Mouse (Mus musculus) liver, embryonic 13.5 days (tissue): ENCODE measurements around the gene Hoxa7. TPM values are rescaled to one million over a fixed set of nuclear protein-coding genes. Genes with fewer than 3 reads are reported as not detected.
A peak's percentile ranks its signal among the peaks of the same experiment; 100 is the strongest.

Experiments used
- ATAC-seq: fragments of 200-750 bp; cut with Nextera tagmentation; 2 replicates; pipeline ENCODE4 v1.8.0; 2017; ENCODE audit warnings: low read depth, mild to moderate bottlenecking, moderate number of reproducible peaks, moderate library complexity
- DNase-seq: peaks from one replicate; pipeline ENCODE4 v3.0.0; 2022
- H3K27ac ChIP-seq: fragments of 300-500 bp; sonication (generic); 2 replicates; pipeline ENCODE4 v1.5.1; 2015; ENCODE audit warnings: moderate library complexity, mild to moderate bottlenecking, inconsistent platforms
- H3K27me3 ChIP-seq: fragments of 300-500 bp; sonication (generic); 2 replicates; pipeline ENCODE4 v1.6.1; 2015; ENCODE audit warnings: mild to moderate bottlenecking, inconsistent platforms
- H3K36me3 ChIP-seq: fragments of 300-500 bp; sonication (generic); 2 replicates; pipeline ENCODE4 v1.6.1; 2015; ENCODE audit warnings: mild to moderate bottlenecking, inconsistent platforms
- H3K4me1 ChIP-seq: fragments of 300-500 bp; sonication (generic); replicated peaks from 2 replicates; pipeline ENCODE4 v1.6.1; 2015; ENCODE audit warnings: inconsistent platforms
- H3K4me2 ChIP-seq: fragments of 300-500 bp; sonication (generic); 2 replicates; pipeline ENCODE4 v1.6.1; 2015; ENCODE audit warnings: inconsistent platforms, mild to moderate bottlenecking, moderate library complexity
- H3K4me3 ChIP-seq: fragments of 300-500 bp; sonication (generic); replicated peaks from 2 replicates; pipeline ENCODE4 v1.5.1; 2015; ENCODE audit warnings: mild to moderate bottlenecking, inconsistent platforms
- H3K9ac ChIP-seq: fragments of 300-500 bp; sonication (generic); 2 replicates; pipeline ENCODE4 v1.6.1; 2015; ENCODE audit warnings: mild to moderate bottlenecking, inconsistent platforms
- H3K9me3 ChIP-seq: fragments of 300-500 bp; sonication (generic); replicated peaks from 2 replicates; pipeline ENCODE4 v1.6.1; 2016; ENCODE audit warnings: inconsistent platforms
- WGBS: fragments of 180-500 bp; shearing (Covaris S2); methylation state at CpG from one replicate; pipeline ENCODE4 v1.1.7; 2015; ENCODE audit not compliant: insufficient replicate concordance; 5-methylcytosine and 5-hydroxymethylcytosine counted together
- polyA plus RNA-seq: library from polyadenylated mRNA; unstranded; fragments of >200 nt; fragmentation: Nextera tagmentation; extraction: Ambion mirVana; gene quantifications from 2 replicates; pipeline ENCODE4 v1.2.1, GENCODE M21; 2015

Gene Hoxa7
- polyA plus RNA-seq, 1 experiment from 2014 or later = 0.52 TPM

- H3K27me3 ChIP-seq = peaks cover 98% of the 10 kb centered on the region
- H3K9ac ChIP-seq = no peak overlapping the region
- H3K4me3 ChIP-seq = no peak overlapping the region
- H3K4me1 ChIP-seq = no peaks in the 10 kb centered on the region
- H3K9me3 ChIP-seq = no peaks in the 10 kb centered on the region
- H3K36me3 ChIP-seq = no peaks in the 10 kb centered on the region
- 2% methylated on average over 38 of the region's 38 CpGs for WGBS
- DNase-seq = no peak
- no peak for ATAC-seq
- H3K27ac ChIP-seq = no peak overlapping the region
- H3K4me2 ChIP-seq = no peak overlapping the region
These were observed 7.1 kb upstream of the Hoxa7 start for GRCm38 (mm10) chr6:52228475-52229465.

GRCm38 (mm10) chr6:52227470-52228222 is 6.0 kb upstream of the Hoxa7 start:
- H3K4me1 ChIP-seq = no peaks in the 10 kb centered on the region
- ATAC-seq (no peak), DNase-seq (no peak)
- H3K4me3 ChIP-seq = no peak overlapping the region
- no peak overlapping the region for H3K9ac ChIP-seq
- H3K4me2 ChIP-seq = no peak overlapping the region
- no peaks in the 10 kb centered on the region for H3K36me3 ChIP-seq
- WGBS = 6% methylated on average over 11 of the region's 11 CpGs
- peaks cover 98% of the 10 kb centered on the region for H3K27me3 ChIP-seq
- H3K9me3 ChIP-seq = no peaks in the 10 kb centered on the region
- H3K27ac ChIP-seq = no peak overlapping the region

GRCm38 (mm10) chr6:52226569-52227257 is 5.1 kb upstream of the Hoxa7 start:
- ATAC-seq (no peak), DNase-seq (no peak)
- Histone ChIP-seq H3K4me3 (no peak overlapping the region), H3K4me2 (no peak overlapping the region), H3K36me3 (no peaks in the 10 kb centered on the region), H3K9ac (no peak overlapping the region), H3K4me1 (0 out of 2 replicates have a peak, but pooled peaks cover 3% of the 10 kb centered on the region), H3K9me3 (no peaks in the 10 kb centered on the region), H3K27me3 (peaks cover 98% of the 10 kb centered on the region), H3K27ac (no peak overlapping the region)
- 8% methylated on average over 26 of the region's 26 CpGs for WGBS

GRCm38 (mm10) chr6:52225612-52226568 is 4.2 kb upstream of the Hoxa7 start:
- H3K27ac ChIP-seq = no peak overlapping the region
- H3K27me3 ChIP-seq = peaks cover 99% of the 10 kb centered on the region
- ATAC-seq (no peak), DNase-seq (no peak)
- H3K4me2 ChIP-seq = peak overlapping the region; percentile 39
- 1% methylated on average over 69 of the region's 69 CpGs for WGBS
- H3K4me3 ChIP-seq = peak overlapping the region; percentile 32
- 0 out of 2 replicates have a peak, but pooled peaks cover 4% of the 10 kb centered on the region for H3K4me1 ChIP-seq
- H3K9ac ChIP-seq = no peak overlapping the region
- H3K36me3 ChIP-seq = no peaks in the 10 kb centered on the region
- H3K9me3 ChIP-seq = no peaks in the 10 kb centered on the region

- no peak for ATAC-seq
- no peak overlapping the region for H3K9ac ChIP-seq
- no peaks in the 10 kb centered on the region for H3K36me3 ChIP-seq
- no peaks in the 10 kb centered on the region for H3K9me3 ChIP-seq
- H3K27me3 ChIP-seq = peaks cover 99% of the 10 kb centered on the region
- H3K4me2 ChIP-seq = peak overlapping the region; percentile 39
- H3K4me3 ChIP-seq = peak overlapping the region; percentile 32
- H3K27ac ChIP-seq = no peak overlapping the region
- 3% methylated on average over 35 of the region's 36 CpGs for WGBS
- no peak for DNase-seq
- 0 out of 2 replicates have a peak, but pooled peaks cover 4% of the 10 kb centered on the region for H3K4me1 ChIP-seq
These were observed 3.4 kb upstream of the Hoxa7 start for GRCm38 (mm10) chr6:52224895-52225611.

- H3K9ac ChIP-seq = no peak overlapping the region
- DNase-seq (no peak), ATAC-seq (no peak)
- 5% methylated on average over 24 of the region's 24 CpGs for WGBS
- H3K4me3 ChIP-seq = peak overlapping the region; percentile 6
- H3K36me3 ChIP-seq = no peaks in the 10 kb centered on the region
- 0 out of 2 replicates have a peak overlapping the region, but pooled peaks have one; percentile 24 for H3K4me2 ChIP-seq
- H3K27ac ChIP-seq = no peak overlapping the region
- H3K4me1 ChIP-seq = 0 out of 2 replicates have a peak, but pooled peaks cover 4% of the 10 kb centered on the region
- no peaks in the 10 kb centered on the region for H3K9me3 ChIP-seq
- H3K27me3 ChIP-seq = peaks cover 99% of the 10 kb centered on the region
These were observed 2.5 kb upstream of the Hoxa7 start for GRCm38 (mm10) chr6:52223939-52224760.

DNA sequence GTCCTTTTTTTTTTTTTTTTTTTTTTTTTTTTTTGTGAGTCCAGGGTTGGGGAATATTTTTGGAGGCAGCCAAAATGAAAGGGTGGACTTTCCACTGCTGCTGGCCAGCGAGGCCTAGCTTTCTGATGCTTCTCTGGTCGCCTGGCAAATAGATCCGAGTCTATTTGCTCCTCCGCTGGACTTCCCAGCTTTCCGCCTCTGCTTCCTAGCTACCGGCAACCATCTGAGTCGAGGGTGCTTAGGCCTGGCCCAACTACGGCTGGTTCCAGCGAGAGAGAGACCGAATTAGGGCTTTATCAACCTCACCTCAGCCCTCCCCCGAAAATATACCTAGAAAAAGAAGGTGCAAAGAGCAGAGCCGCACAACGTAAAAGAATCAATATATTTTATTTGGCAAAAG is 1.1 kb upstream of the Hoxa7 start:
- no peak for DNase-seq
- no peak overlapping the region for H3K4me3 ChIP-seq
- no peak for ATAC-seq
- H3K27ac ChIP-seq = no peak overlapping the region
- no peaks in the 10 kb centered on the region for H3K36me3 ChIP-seq
- 0 out of 2 replicates have a peak, but pooled peaks cover 4% of the 10 kb centered on the region for H3K4me1 ChIP-seq
- 25% methylated on average over 13 of the region's 13 CpGs for WGBS
- H3K4me2 ChIP-seq = no peak overlapping the region
- H3K9ac ChIP-seq = no peak overlapping the region
- no peaks in the 10 kb centered on the region for H3K9me3 ChIP-seq
- H3K27me3 ChIP-seq = peaks cover 100% of the 10 kb centered on the region

DNA sequence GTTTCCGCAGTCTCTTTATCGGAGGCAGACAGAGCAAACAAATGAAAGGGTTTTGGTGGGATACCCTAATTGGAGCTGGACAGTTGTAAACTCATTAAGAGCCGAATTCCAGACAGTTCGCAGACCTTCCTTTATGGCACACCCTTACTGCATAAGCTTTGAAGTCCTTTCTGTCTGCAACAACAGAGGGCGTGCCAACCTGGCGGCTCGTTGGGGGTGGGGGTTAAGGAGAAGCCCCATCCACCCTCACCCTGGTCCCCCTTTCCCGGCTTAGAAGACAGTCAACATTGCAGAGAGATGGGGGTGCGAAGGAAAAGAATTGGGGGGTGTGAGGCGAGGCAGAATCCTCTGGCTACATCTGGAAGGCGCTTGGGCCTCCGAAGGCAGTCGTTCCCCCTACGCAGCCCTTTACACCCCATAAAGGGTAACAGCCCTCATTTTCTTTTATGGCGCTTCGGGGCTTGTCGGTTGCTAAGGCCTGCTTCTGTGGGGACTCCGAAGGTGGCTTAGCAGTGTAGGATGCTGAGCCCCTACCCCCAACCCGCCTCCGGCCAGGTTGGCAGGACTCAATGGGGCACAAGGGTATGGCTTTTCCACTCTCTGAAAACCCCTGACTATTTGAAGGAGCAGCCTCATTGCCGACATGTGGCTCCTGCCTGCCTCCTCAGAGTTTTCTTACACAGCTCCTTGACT is 485 bp upstream of the Hoxa7 start:
- Histone ChIP-seq H3K9me3 (no peaks in the 10 kb centered on the region), H3K4me1 (peaks cover 10% of the 10 kb centered on the region), H3K9ac (no peak overlapping the region), H3K27ac (no peak overlapping the region), H3K4me2 (peak overlapping the region; percentile 70), H3K27me3 (peaks cover 100% of the 10 kb centered on the region), H3K4me3 (peak overlapping the region; percentile 52), H3K36me3 (no peaks in the 10 kb centered on the region)
- no peak for ATAC-seq
- 11% methylated on average over 21 of the region's 21 CpGs for WGBS
- no peak for DNase-seq

DNA sequence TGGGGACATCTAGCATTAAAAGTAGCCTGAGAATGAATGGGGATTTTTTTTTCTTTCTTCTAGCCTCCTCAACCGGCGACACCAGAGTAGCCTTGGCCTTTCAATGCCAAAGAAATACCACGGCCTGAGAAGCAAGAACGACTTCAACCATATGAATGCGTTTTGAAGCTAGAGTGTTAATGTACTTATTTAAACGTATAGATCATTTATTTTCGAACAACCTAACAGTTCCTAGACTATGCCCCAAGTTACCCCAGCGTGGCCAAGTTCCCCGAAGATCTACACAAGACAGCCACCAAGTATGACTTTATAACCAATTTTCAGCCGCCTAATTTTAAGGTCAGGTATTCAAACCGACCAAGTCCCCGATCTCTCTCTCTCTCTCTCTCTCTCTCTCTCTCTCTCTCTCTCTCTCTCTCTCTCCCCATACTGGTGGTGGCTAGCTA is 766 bp downstream of the Hoxa7 start:
- Histone ChIP-seq H3K4me3 (peak overlapping the region; percentile 52; the same call in 1 of the 2 replicates), H3K27ac (no peak overlapping the region), H3K27me3 (peaks cover 100% of the 10 kb centered on the region), H3K9ac (no peak overlapping the region), H3K36me3 (no peaks in the 10 kb centered on the region), H3K4me2 (peak overlapping the region; percentile 70), H3K9me3 (no peaks in the 10 kb centered on the region), H3K4me1 (peaks cover 15% of the 10 kb centered on the region)
- no peak for ATAC-seq
- 7% methylated on average over 12 of the region's 12 CpGs for WGBS
- DNase-seq = no peak
